Mouse (Mus musculus) activated CD4-positive, CD25-positive, alpha-beta regulatory T cell, adult 4 months (primary cell): ENCODE data around the gene Evi5. TPM values are rescaled to one million over a fixed set of nuclear protein-coding genes. Genes with fewer than 3 reads are reported as not detected.
A peak's percentile ranks its signal among the peaks of the same experiment; 100 is the strongest.

Source experiments
- ATAC-seq: one replicate; pipeline ENCODE4 v1.8.0; 2017
- polyA plus RNA-seq, 2 experiments: library from polyadenylated mRNA; unstranded; fragments of 100-300 nt; shearing (Covaris generic); gene quantifications; one replicate each; pipeline ENCODE4 v1.2.1; 2017

The Evi5 gene
- polyA plus RNA-seq, 2 experiments from 2014 or later, result 1.1 TPM; not detected in 1

DNA sequence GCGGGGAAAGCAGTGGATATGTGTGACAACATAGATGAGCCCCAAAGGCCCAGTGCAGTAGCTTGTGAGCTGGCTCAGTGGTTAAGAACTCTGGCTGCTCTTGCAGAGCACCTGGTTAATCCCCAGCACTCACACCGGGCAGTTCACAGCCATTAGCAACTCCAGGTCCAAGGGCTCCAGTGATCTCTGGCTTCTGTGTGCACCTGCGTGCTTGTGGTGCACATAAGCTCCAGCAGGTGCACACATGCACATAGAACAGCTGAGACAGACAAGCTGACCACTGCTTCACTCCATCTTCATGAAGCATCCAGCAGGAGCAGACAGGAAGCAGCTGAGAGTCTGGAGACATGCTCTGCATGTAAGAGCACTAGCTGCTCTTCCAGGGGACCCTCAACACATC lies 136.6 kb downstream of the Evi5 start:
- ATAC-seq, result no peak

DNA sequence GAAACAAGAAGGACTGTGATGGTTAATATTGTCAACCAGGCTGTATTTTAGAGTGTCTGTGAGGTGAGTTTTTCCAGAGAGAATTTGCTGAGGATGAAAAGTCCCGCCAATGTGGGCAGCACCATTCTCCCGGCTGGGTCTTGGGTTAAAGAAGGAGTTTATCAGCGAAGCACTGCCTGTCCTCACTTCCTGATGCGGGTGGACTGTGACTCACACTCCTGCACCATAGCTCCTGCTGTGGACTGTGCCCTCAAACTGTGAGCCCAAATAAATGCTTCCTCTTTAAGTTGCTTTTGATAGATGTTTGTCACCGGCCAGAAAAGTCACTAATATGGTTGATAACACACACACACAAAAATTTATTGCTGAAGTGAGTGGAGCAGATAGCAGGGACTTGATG lies 138.7 kb downstream of the Evi5 start:
- ATAC-seq, result no peak

GRCm38 (mm10) chr5:107731844-107732243 lies 143.1 kb downstream of the Evi5 start:
- ATAC-seq, result no peak

DNA sequence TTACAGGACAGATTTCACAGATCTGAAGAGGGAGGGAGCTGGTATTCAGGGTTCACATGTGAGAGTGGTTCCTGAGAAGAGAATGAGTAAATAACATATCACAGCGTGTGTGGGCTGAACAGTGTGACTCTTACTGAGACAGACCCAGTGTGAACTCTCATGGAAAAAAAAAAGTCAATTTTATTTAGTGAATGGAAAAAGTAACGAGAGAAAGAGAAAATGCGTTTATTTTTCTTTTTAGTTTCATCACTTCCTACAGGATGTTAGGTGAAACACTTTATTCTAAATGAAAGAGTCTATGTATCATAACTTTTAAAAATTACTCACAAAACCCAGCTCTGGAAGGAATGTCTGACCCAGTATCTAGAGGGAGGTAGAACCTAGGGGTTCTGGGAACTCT lies 143.5 kb downstream of the Evi5 start:
- ATAC-seq, result peak; percentile 45

GRCm38 (mm10) chr5:107727007-107727402 lies 147.9 kb downstream of the Evi5 start:
- no peak for ATAC-seq

GRCm38 (mm10) chr5:107726281-107727006 lies 148.5 kb downstream of the Evi5 start:
- peak; percentile 9 for ATAC-seq

DNA sequence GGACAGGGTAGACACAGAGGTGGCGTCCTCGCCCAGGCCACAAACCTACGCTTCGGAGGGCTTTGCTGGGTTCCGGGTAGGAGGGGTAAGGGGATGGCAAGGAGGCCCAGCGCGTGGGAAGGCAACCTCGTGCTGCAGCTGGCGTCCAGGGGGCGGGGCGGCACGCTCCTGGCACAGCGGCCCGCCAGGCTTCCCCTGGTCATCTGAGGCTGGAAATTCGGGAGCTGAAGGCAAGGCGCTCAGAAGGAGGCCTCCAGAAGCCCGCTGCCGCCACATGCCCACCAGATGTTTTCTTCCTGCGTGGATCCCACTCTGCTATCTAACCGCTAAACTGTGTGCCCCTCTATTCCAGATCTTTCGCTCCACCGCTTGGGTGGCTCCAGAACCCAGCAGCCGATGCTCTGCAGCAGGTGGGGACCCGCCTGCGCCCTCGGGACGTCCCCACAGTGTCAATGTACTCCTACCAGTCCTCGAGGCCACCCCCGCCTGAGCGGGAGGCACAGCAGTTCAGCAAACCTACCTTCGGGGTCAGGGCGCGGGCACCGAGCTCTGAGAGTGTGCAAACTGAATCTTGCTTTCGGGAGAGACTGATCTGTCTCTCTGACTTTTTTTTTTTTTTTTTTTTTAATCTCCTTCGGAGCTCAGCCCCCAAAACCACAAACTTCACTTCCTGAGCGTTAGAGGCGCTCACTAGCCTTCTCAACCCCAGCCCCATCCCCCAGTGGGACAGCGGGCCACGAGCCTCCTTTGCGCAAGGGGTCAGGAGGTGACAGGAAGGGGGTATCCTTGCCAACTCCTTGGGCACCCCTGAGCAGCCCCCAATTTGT lies 149.3 kb downstream of the Evi5 start, which contains the start of gene Gfi1:
Gfi1 (minus strand) TSS at position 602 of the 827 bp plus-strand sequence.
- ATAC-seq, result peak; percentile 72

DNA sequence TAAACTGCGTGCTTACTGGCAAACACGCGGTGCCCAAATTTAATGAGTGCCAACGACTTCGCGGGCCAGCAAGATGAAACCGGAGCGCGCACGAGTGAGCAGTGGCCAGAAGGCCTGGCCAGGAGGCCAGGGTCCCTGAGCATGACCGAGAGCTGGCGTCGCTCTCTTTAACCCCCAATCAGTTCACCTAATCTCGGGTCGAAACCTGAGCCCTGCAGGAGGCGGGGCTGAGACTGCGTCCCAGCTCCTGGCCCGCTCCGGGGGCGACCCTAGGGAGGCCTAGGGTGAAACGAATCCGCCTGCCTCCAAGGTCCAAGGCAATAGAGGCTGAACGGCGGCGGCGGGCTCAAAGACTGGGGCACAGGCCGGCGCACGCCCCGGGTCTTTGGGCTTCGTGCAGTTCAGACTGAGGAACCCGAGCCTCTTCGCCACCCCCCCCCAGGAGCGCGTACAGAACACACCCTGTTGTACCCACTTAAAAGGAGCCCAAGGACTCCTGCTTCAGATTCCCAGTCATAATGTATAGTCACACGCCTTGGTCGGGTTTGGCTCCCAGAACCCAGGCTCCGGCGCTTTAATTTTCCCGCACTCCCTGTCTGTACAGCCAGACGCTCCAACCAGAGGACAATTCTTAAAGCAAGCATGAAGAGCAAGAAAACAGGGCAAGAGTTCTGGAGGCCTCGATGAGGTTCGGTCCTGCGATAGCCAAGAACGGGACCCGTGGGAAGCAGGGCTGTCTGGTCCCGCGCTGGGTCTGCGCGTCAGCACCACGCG lies 150.1 kb downstream of the Evi5 start:
- no peak for ATAC-seq

GRCm38 (mm10) chr5:107723541-107724511 lies 151.1 kb downstream of the Evi5 start:
- ATAC-seq, result no peak

- no peak for ATAC-seq
Observed at GRCm38 (mm10) chr5:107722661-107723532, 152.0 kb downstream of the Evi5 start.

GRCm38 (mm10) chr5:107721638-107722011 lies 153.3 kb downstream of the Evi5 start:
- ATAC-seq, result no peak

- ATAC-seq, result no peak
Observed at GRCm38 (mm10) chr5:107720991-107721637, 153.8 kb downstream of the Evi5 start.

GRCm38 (mm10) chr5:107720511-107720910 lies 154.4 kb downstream of the Evi5 start:
- no peak for ATAC-seq

GRCm38 (mm10) chr5:107719786-107720185 lies 155.1 kb downstream of the Evi5 start:
- ATAC-seq, result no peak

- ATAC-seq, result no peak
Observed at GRCm38 (mm10) chr5:107719209-107719608, 155.7 kb downstream of the Evi5 start.

- peak; percentile 84 for ATAC-seq
Observed at GRCm38 (mm10) chr5:107717871-107718361, 157.0 kb downstream of the Evi5 start.

DNA sequence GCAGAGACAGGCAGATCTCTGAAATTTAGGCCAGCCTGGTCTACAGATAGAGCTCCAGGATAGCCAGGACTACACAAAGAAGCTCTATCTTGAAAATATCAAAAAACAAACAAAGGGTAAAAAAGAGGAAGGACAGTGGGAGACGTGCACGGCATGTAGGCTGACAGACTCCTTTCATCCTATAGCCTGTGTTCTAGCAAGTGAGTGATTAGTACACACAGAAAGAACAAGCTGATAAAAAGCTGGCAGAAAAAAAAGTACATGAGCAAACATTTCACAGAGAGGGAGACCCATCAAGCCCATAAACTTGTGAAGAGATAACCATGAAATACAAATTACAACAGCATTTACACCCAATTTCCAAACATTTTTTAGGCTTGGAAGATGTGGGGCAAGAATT lies 163.2 kb downstream of the Evi5 start:
- ATAC-seq, result no peak

DNA sequence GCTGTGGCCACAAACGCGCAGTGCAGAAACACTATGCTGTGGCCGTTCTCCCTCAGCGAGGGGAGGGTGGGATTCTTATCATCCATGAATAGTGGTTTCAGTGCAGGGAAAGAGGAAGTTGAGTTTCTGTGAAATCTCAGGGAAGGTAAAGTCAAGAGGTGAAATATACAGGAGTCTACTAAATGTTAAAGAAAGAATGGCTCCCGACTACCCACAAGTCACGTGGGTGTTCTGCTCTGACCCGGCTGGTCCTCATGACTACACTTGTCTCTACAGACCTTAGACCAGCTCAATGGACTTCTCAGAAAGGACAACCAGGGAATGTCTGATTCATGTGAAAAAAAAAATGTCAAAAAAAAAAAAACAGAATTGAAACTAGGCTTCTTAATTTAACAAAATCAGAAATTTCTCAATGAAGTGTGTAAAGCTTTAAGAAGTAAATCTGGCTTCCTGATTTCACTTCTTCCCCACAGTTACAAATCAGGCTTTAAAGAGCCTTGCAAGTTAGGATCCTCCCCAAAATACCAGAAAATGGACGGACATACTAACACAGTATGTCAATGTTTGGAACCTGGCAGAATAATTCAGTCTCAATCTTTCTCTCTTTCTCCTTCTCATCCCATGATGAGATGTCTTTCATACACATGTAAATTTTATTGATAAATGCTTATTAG lies 166.6 kb downstream of the Evi5 start:
- ATAC-seq, result no peak

DNA sequence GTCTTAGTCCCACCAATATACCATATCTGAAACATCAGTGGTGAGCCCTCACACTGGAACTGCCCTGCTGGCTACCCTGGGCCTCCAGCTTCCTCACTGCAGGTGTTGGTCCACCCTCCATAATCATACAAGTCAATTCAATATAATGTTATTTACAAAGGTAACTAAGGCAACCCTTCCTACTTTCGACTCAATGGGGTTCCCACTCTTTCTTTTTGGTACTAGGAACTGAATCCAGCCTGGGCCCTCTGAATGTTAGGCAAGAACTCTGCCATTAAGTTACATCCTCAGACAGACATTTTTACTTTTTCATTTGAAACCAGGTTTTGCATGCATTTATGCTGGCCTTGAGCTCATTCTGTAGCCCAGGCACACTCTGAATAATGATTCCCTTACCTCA lies 168.6 kb downstream of the Evi5 start:
- ATAC-seq, result no peak

- ATAC-seq, result no peak
Observed at GRCm38 (mm10) chr5:107705756-107706155, 169.2 kb downstream of the Evi5 start.
